Mouse (Mus musculus): Measurements from ENCODE around the gene Olfr1509.
"Not testable (repeated sequence)": the region's sequence is repeated elsewhere in the genome, so short reads cannot be mapped to it uniquely, and the experiment has no call there.

Olfr1509 gene

DNA sequence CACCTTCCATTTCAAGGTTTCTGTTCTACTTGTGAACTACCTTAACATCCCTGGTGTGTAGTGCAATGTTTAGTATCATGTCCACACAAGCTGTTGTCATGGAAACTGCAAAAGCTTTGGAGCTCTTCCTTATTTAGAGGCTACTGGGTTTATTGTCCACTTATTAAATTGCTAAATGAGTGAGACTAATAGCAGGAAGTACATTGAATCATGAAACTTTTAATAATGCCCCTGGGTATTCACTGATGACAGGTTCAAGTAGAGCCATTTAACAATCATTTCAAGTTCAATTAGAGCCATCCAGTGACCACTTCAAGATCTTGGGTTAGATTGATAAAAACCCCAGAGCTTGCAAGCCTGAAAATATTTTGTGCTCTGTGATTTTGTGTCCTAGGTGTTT lies at the start of gene Olfr1509:
TSS of gene Olfr1509 (plus strand) at position 301 of the 400 bp plus-strand sequence.
- no peak for DNase-seq (ENCODE audit: low read depth, low spot score)

DNA sequence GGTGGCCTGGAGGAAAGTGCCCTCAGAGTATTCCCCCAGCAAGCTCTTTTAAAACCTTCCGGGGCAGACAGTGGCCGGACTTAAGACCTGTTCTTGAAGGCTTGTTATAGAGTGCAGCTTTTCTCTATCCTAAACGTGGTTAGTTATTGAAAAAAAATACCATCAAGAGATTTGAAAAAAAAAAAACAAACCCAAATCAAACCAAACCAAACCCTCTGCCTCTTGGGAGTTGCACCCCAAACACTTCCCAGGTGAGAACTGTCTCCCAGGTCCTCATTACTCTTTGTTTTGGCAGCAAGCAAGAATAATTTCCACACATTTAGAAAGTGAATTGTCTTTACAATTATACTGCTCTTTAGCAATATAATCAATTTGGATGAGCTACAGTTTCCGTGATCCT lies 45.5 kb upstream of the Olfr1509 start, which contains the start of gene Olfr1511:
TSS of gene Olfr1511 (minus strand) at position 101 of the 400 bp plus-strand sequence.
- no peak for DNase-seq (ENCODE audit: low read depth, low spot score)

DNA sequence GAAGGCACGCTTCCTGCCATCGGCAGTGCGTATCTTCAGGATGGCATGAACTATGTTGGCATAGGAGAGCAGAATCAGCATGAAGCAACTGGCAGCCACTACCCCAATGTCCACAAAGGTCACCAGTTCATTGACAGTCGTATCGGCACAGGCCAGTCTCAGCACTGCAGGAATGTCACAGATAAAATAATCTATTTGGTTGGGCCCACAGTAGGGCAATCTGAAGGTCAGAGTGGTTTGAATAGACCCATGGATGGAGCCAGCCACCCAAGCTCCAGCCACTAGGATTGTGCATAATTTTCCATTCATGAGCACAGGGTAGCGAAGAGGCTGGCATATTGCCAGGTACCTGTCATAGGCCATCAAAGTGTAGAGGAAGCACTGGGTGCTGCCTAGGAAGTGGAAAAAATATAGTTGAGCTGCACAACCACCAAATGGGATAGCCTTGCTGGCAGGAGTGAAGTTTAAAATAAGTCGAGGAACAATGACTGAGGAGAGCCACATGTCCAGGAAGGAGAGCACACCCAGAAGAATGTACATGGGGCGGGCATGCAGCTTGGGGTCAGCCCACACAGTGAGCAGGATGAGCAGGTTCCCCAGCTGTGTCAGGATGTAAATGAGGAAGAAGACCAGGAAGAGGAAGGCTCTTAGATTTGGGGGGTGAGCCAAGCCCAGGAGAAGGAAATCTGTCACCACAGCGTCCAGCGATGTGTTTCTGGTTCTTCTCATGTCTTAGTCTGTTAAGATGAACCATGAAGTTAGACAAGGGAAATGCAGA lies 32.5 kb upstream of the Olfr1509 start:
- DNase-seq (ENCODE audit: low read depth, low spot score), result not testable (repeated sequence)

DNA sequence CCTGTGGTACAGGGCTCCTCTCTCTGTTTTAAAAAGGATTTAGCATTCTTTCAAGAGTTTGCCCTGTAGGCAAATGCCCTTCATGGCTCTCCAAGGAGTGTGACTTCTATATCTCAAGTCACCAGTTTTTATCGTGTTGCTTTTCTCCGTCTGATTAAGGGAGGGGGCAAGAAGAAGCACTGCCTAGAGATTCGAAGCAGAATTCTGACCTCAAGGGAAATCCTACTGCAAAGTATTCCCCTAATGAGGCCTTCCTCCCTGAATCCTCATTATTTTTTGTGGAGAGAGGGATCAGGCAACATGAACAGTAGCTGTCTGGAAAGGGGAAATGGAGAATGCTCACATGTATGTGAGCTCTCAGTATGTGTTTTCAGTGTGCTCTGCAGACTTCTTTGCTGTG lies 28.5 kb upstream of the Olfr1509 start, which contains the start of gene Olfr1510:
TSS of gene Olfr1510 (minus strand) at position 101 of the 400 bp plus-strand sequence.
- DNase-seq (ENCODE audit: low read depth, low spot score), result no peak

DNA sequence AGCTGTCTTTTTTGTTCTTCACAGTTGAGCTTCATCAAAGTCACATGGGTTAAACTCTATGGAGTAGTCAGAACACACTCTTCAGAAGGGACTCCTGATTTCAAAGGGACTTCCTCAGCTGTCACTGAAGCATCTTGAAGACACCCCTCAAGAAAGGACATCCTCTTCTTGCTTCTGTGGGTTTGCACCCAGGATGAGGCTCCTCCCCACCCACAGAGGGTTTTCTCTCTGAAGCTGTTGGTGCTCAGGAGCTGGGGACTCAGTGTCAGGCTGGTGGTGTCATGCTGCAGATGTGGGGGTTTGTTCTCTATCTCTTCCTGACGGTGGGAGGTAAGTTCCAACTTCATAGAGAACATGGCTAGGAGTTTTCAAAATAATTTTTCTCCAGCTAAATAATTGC lies 15.1 kb upstream of the Olfr1509 start:
- DNase-seq (ENCODE audit: low read depth, low spot score), result no peak

DNA sequence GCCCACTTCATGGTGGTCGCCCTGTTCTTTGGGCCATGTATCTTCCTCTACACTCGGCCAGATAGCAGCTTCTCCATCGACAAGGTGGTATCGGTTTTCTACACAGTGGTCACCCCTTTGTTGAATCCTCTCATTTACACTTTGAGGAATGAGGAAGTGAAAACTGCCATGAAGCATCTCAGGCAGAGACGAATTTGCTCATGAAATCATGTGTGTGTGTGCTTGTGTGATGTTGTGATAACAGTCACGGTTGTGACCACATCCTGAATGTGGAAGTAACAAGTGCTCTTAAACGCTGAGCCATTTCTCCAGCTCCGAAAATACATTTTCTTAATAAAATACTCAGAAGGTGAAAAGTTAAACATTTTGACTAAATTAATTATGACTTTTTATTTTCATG lies 8.3 kb downstream of the Olfr1509 start:
- DNase-seq (ENCODE audit: low read depth, low spot score), result no peak

DNA sequence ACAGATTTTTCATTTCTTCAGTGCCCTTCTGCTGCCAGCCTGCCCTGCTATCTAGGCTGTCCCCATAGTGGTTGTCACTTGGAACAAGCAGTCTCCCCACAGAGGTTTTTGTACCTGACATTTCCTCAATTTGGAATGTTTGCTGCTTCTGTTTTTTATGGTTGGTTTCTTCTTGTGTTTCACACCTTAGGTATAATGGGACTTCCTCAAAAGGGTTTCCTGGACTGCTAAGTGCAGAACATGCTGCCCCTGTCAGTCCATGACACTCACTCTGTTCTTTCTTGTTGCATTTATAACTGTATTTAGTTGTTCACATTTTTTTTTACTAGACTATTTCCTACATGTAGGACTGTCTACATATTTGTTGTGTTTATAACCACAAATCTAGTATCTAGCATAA lies 19.1 kb downstream of the Olfr1509 start:
- no peak for DNase-seq (ENCODE audit: low read depth, low spot score)

DNA sequence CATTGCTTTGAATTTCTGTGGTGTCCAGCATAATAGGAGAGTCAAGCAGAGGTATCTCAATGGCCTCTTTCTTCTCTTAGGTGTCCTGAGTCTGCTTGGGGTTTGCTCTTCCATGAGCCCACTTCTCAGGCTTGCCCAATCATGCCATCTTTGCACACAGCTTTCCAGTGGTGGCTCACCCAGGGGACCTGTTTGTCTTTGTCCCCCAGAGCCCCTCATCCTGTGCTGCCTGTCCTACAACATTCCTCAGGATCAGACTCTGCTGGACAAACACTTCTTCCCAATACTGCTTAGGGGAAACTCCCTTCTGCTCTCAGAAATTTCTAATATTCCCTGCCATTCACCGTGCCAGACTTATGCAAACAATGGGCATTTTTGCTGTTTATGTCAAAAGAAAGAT lies 22.9 kb downstream of the Olfr1509 start:
- no peak for DNase-seq (ENCODE audit: low read depth, low spot score)

DNA sequence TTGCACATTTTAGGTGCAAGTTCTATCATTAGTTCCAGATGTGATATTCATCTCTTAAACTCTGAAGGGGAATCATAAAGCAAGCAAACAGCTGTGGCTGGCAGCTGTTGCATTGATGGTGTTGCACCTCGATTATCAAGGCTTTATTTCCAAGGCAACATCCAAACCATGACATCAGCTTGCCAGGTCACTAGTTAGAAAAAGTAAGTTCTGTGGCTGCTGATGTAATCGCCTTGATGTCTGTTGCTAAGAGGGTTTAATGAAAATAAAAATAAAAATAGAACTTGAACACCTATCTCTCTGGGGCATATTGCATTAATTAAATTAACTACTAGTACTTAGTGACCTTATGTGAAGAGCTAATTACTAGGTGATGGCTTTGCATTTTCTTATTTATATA lies 24.6 kb downstream of the Olfr1509 start, which contains the start of gene Olfr1508:
TSS of gene Olfr1508 (minus strand) at position 101 of the 400 bp plus-strand sequence.
- DNase-seq (ENCODE audit: low read depth, low spot score), result no peak

DNA sequence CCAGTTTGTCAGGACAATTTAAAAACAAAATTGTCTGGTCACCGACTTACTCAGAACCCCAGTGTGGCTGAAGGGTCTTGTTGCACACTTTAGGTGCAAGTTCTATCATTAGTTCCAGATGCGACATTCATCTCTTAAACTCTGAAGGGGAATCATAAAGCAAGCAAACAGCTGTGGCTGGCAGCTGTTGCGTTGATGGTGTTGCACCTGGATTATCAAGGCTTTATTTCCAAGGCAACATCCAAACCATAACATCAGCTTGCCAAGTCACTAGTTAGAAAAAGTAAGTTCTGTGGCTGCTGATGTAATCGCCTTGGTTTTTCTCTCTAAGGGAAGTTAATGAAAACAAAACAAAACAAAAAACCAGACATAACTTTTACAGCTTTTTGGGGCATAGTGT lies 52.7 kb downstream of the Olfr1509 start, which contains the start of gene Olfr1507:
TSS of gene Olfr1507 (minus strand) at position 234 of the 400 bp plus-strand sequence.
- DNase-seq (ENCODE audit: low read depth, low spot score), result no peak

All from retina, postnatal 7 days (tissue).